Mouse (Mus musculus): ENCODE results near the gene Ap2s1.
A peak's percentile ranks its signal among the peaks of the same experiment; 100 is the strongest.

Ap2s1 gene

DNA sequence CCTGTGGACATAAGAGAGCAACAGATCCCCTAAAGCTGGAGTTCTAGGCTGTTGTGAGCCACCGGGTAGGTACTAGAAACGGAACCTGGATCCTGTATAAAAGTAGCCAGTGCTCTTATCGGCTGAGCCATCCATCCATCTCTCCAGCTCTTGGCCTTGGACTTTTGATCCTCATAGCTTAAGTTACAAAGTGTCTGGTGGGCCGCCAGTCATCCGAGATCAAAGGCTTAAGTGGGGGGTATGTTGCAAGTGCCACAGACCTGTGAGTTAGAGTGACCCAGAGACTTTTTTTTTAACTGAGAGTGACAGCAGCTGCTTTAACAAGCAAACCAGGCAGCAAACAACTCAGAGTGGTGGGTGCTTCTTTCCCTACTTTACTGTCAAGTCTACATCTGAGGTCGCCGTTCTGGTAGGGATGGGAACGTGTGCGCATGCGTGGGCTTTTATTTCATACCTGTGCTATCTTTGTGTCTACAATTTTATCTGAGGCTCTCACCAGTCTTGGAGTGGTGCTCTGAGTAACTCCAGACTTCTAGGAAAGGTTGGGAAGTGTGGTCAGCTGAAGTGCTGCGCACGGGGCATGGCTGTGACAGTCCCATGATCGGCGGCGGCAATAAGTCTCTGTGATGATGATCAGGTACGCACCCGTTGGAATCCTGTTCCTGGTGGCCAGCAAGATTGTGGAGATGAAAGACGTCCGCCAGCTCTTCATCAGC lies 55.0 kb downstream of the Ap2s1 start:
- DNase-seq (ENCODE audit: inconsistent age in 2 of 2, low spot score in 1 of 2), result peak in 1 of 2 experiments; percentile 49

DNA sequence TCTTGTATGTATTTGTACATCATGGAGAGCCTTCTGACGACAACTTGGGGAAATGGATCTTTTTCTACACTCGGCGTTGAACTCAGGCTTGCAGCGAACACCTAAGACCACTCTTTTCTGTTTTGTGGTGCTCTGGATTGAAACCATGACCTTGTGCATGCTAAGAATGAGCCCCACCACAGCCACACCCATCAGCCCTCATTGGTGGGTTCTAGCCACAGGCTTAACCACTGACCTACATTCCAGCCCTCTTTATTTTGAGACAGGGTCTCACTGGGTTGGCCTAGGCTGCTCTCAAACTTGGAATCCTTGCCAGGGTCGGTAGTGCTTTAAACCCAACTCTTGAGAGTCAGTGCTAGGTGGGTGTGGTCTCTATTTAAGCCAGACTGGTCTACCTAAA lies 56.7 kb downstream of the Ap2s1 start:
- no peak for DNase-seq (ENCODE audit: inconsistent age in 2 of 2, low spot score in 1 of 2)

Data from adrenal gland, adult (tissue).